Mouse (Mus musculus) forebrain, embryonic 14.5 days (tissue): ENCODE results near the gene Bcar1. TPM values are rescaled to one million over a fixed set of nuclear protein-coding genes. Genes with fewer than 3 reads are reported as not detected.
A peak's percentile ranks its signal among the peaks of the same experiment; 100 is the strongest.

ENCODE experiments used
- ATAC-seq: fragments of 200-750 bp; cut with Nextera tagmentation; 2 replicates; pipeline ENCODE4 v1.8.0; 2017; ENCODE audit warnings: mild to moderate bottlenecking, moderate library complexity
- DNase-seq: peaks from one replicate; pipeline ENCODE4 v3.0.0-alpha.2; 2015; ENCODE audit warnings: low spot score
- H3K27ac ChIP-seq: fragments of 300-500 bp; sonication (generic); 2 replicates; pipeline ENCODE4 v1.5.1; 2014; ENCODE audit warnings: low read depth, mild to moderate bottlenecking, control low read depth, low read length, moderate library complexity
- H3K27me3 ChIP-seq: fragments of 300-500 bp; sonication (generic); replicated peaks from 2 replicates; pipeline ENCODE4 v1.6.1; 2014; ENCODE audit warnings: low read length, control low read depth, mixed read lengths; ENCODE audit not compliant: control insufficient read depth, insufficient read depth
- H3K36me3 ChIP-seq: fragments of 300-500 bp; sonication (generic); 2 replicates; pipeline ENCODE4 v1.6.1; 2014; ENCODE audit warnings: low read length, control low read depth; ENCODE audit not compliant: control insufficient read depth, insufficient read depth
- H3K4me1 ChIP-seq: fragments of 300-500 bp; sonication (generic); 2 replicates; pipeline ENCODE4 v1.6.1; 2014; ENCODE audit warnings: antibody characterized with exemption, low read length, control low read depth; ENCODE audit not compliant: control insufficient read depth, insufficient read depth
- H3K4me2 ChIP-seq: fragments of 300-500 bp; sonication (generic); 2 replicates; pipeline ENCODE4 v1.6.1; 2014; ENCODE audit warnings: mild to moderate bottlenecking, control low read depth, low read length
- H3K4me3 ChIP-seq: fragments of 300-500 bp; sonication (generic); 2 replicates; pipeline ENCODE4 v1.5.1; 2014; ENCODE audit warnings: low read depth, low read length, control low read depth
- H3K9ac ChIP-seq: fragments of 300-500 bp; sonication (generic); 2 replicates; pipeline ENCODE4 v1.6.1; 2014; ENCODE audit warnings: mild to moderate bottlenecking, low read length, control low read depth, moderate library complexity
- H3K9me3 ChIP-seq: fragments of 300-500 bp; sonication (generic); replicated peaks from 2 replicates; pipeline ENCODE4 v1.6.1; 2016; ENCODE audit warnings: low read length, control low read depth, mixed read lengths; ENCODE audit not compliant: control insufficient read depth
- WGBS: fragments of 180-500 bp; shearing (Covaris S2); extraction: QIAGEN DNeasy Blood & Tissue Kit; methylation state at CpG from one replicate; pipeline ENCODE4 v1.1.7; 2014; 5-methylcytosine and 5-hydroxymethylcytosine counted together
- polyA plus RNA-seq: library from polyadenylated mRNA; unstranded; fragments of >200 nt; fragmentation: Nextera tagmentation; extraction: Ambion mirVana; gene quantifications from 2 replicates; pipeline ENCODE4 v1.2.1, GENCODE M21; 2014

Bcar1 gene
- polyA plus RNA-seq, 1 experiment from 2014 or later: 41.2 TPM

DNA sequence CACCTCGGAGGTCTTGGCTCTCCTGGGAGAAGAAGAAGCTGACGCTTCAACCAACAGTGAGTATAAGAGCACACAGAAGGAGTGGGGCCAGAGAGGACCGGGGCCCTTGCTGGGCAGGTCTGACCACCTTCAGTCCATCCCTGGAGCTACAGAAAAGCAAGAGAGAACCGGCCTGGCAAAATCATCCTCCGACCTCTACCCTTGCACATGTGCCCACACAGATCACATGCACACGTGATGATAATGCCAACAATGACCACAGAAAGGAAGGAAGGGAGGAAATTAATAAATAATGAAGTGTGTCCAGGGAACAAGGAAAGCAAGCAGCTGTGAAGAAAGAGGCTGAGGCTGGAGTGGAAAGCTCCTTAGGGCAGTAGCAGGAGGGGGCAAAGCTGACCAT is 4.7 kb downstream of the Bcar1 start:
- 86% methylated on average over 6 of the region's 6 CpGs for WGBS
- ATAC-seq (no peak), DNase-seq (no peak)
- Histone ChIP-seq H3K27ac (no peak overlapping the region), H3K9me3 (no peaks in the 10 kb centered on the region), H3K4me1 (peaks cover 70% of the 10 kb centered on the region), H3K4me3 (no peak overlapping the region), H3K4me2 (no peak overlapping the region), H3K36me3 (no peaks in the 10 kb centered on the region), H3K9ac (0 out of 2 replicates have a peak overlapping the region, but pooled peaks have one; percentile 14), H3K27me3 (no peaks in the 10 kb centered on the region)

DNA sequence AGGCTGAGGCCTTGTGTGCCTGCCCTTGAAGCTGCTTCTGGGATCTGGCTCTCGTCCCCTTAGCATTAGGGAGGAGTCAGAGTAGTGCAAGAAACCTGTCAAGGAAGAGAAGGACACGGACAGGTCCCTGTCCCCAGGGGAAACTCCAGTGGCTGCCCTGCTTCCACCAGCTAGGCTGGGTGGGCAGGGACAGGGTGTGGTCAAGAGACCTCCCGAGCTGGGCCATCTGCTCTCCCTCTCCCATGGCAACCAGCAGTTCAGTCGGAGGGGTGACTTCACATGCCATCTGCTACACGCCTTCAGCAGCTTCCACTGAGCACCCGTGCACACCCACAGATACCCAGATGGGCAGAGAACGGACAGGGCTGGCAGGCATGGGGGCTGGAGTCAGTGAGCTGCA is 7.3 kb downstream of the Bcar1 start:
- ATAC-seq: peak; percentile 28; the same call in 1 of the 2 replicates
- H3K9ac ChIP-seq: no peak overlapping the region

GRCm38 (mm10) chr8:111735791-111736190 is 7.8 kb downstream of the Bcar1 start:
- WGBS: 90% methylated on average over 4 of the region's 4 CpGs
- no peaks in the 10 kb centered on the region for H3K36me3 ChIP-seq
- H3K4me1 ChIP-seq: peaks cover 70% of the 10 kb centered on the region
- no peaks in the 10 kb centered on the region for H3K27me3 ChIP-seq
- no peak for DNase-seq
- H3K4me3 ChIP-seq: no peak overlapping the region
- ATAC-seq: no peak
- H3K9ac ChIP-seq: 0 out of 2 replicates have a peak overlapping the region, but pooled peaks have one; percentile 40
- H3K4me2 ChIP-seq: no peak overlapping the region
- H3K9me3 ChIP-seq: no peaks in the 10 kb centered on the region
- H3K27ac ChIP-seq: peak overlapping the region; percentile 50

More for the DNA sequence above, 7.3 kb downstream of the Bcar1 start:
- Histone ChIP-seq H3K4me2 (no peak overlapping the region), H3K27ac (peak overlapping the region; percentile 50), H3K36me3 (no peaks in the 10 kb centered on the region), H3K9me3 (no peaks in the 10 kb centered on the region), H3K4me1 (peaks cover 70% of the 10 kb centered on the region), H3K4me3 (no peak overlapping the region), H3K27me3 (no peaks in the 10 kb centered on the region)
- 51% methylated on average over 7 of the region's 7 CpGs for WGBS
- DNase-seq: peak; percentile 59

- no peak for DNase-seq
- H3K9ac ChIP-seq: peak overlapping the region; percentile 40; the same call in 1 of the 2 replicates
- H3K9me3 ChIP-seq: no peaks in the 10 kb centered on the region
- no peak overlapping the region for H3K4me2 ChIP-seq
- peaks cover 68% of the 10 kb centered on the region for H3K4me1 ChIP-seq
- H3K27me3 ChIP-seq: no peaks in the 10 kb centered on the region
- 73% methylated on average over 8 of the region's 8 CpGs for WGBS
- no peak overlapping the region for H3K4me3 ChIP-seq
- H3K36me3 ChIP-seq: no peaks in the 10 kb centered on the region
- no peak for ATAC-seq
- H3K27ac ChIP-seq: no peak overlapping the region
These were observed 8.3 kb downstream of the Bcar1 start for GRCm38 (mm10) chr8:111735335-111735761.

- Histone ChIP-seq H3K4me2 (no peak overlapping the region), H3K9me3 (no peaks in the 10 kb centered on the region), H3K9ac (0 out of 2 replicates have a peak overlapping the region, but pooled peaks have one; percentile 29), H3K4me3 (no peak overlapping the region), H3K27me3 (no peaks in the 10 kb centered on the region), H3K27ac (0 out of 2 replicates have a peak overlapping the region, but pooled peaks have one; percentile 48), H3K36me3 (no peaks in the 10 kb centered on the region), H3K4me1 (peaks cover 58% of the 10 kb centered on the region)
- WGBS: 49% methylated on average over 6 of the region's 6 CpGs
- ATAC-seq (no peak), DNase-seq (no peak)
These were observed 9.2 kb downstream of the Bcar1 start for GRCm38 (mm10) chr8:111734244-111734960.

DNA sequence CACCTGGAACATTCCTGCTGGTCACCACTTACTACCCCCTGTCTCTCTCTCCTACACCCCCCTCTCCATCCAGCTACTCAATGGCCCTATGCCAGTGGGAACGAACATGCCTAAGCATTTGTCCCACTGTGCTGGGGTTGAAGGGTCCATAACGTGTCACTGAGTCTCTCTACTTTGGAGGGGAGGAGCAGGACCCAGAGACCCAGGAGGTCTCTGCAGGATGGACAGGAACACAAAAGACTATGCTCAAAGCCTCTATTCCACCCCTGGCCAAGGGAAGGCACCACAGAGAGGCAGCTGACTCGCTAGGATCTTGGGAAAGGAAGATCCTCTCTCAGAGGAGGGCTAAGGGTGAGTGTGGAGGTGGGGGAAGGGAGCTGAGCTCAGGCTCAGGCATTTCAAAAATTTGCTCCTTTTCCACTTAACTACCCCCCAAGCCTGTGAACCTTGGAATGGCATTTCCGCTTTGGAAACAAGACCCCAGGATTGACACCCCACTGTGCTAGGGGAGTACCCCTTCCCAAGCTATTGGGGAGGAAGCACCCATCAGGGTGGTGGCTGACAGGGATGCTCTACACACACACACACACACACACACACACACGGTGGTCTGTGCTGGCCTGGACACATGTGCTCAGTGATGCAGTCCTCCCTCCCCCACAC is 9.9 kb downstream of the Bcar1 start:
- no peak overlapping the region for H3K4me3 ChIP-seq
- DNase-seq (no peak), ATAC-seq (no peak)
- no peak overlapping the region; the same call in 1 of the 2 replicates for H3K9ac ChIP-seq
- H3K27ac ChIP-seq: no peak overlapping the region
- H3K9me3 ChIP-seq: no peaks in the 10 kb centered on the region
- no peaks in the 10 kb centered on the region for H3K27me3 ChIP-seq
- H3K4me2 ChIP-seq: no peak overlapping the region
- H3K36me3 ChIP-seq: no peaks in the 10 kb centered on the region
- H3K4me1 ChIP-seq: peaks cover 53% of the 10 kb centered on the region
- WGBS: 10% methylated on average over 5 of the region's 5 CpGs

GRCm38 (mm10) chr8:111732406-111733085 is 11.1 kb downstream of the Bcar1 start:
- no peaks in the 10 kb centered on the region for H3K36me3 ChIP-seq
- H3K27me3 ChIP-seq: no peaks in the 10 kb centered on the region
- DNase-seq (no peak), ATAC-seq (no peak)
- H3K4me3 ChIP-seq: peak overlapping the region; percentile 64
- H3K4me2 ChIP-seq: peak overlapping the region; percentile 88
- peak overlapping the region; percentile 55 for H3K27ac ChIP-seq
- 28% methylated on average over 10 of the region's 10 CpGs for WGBS
- peak overlapping the region; percentile 84 for H3K9ac ChIP-seq
- no peaks in the 10 kb centered on the region for H3K9me3 ChIP-seq
- peaks cover 55% of the 10 kb centered on the region for H3K4me1 ChIP-seq

- Histone ChIP-seq H3K9ac (peak overlapping the region; percentile 84), H3K9me3 (no peaks in the 10 kb centered on the region), H3K4me3 (peak overlapping the region; percentile 64), H3K27ac (peak overlapping the region; percentile 76), H3K4me1 (peaks cover 52% of the 10 kb centered on the region), H3K36me3 (no peaks in the 10 kb centered on the region), H3K4me2 (peak overlapping the region; percentile 88), H3K27me3 (no peaks in the 10 kb centered on the region)
- WGBS: under 1% methylated on average over 35 of the region's 41 CpGs
- peak; percentile 97 for DNase-seq
- ATAC-seq: peak; percentile 94
These were observed 11.6 kb downstream of the Bcar1 start for GRCm38 (mm10) chr8:111732004-111732403.
